Mouse (Mus musculus): ENCODE measurements around the gene Emc6. TPM values are rescaled to one million over a fixed set of nuclear protein-coding genes. Genes with fewer than 3 reads are reported as not detected.

Gene Emc6
- polyA plus RNA-seq (2015; fragmentation: Nextera tagmentation; extraction: Ambion mirVana) = 127 and 133 TPM in 2 replicates

DNA sequence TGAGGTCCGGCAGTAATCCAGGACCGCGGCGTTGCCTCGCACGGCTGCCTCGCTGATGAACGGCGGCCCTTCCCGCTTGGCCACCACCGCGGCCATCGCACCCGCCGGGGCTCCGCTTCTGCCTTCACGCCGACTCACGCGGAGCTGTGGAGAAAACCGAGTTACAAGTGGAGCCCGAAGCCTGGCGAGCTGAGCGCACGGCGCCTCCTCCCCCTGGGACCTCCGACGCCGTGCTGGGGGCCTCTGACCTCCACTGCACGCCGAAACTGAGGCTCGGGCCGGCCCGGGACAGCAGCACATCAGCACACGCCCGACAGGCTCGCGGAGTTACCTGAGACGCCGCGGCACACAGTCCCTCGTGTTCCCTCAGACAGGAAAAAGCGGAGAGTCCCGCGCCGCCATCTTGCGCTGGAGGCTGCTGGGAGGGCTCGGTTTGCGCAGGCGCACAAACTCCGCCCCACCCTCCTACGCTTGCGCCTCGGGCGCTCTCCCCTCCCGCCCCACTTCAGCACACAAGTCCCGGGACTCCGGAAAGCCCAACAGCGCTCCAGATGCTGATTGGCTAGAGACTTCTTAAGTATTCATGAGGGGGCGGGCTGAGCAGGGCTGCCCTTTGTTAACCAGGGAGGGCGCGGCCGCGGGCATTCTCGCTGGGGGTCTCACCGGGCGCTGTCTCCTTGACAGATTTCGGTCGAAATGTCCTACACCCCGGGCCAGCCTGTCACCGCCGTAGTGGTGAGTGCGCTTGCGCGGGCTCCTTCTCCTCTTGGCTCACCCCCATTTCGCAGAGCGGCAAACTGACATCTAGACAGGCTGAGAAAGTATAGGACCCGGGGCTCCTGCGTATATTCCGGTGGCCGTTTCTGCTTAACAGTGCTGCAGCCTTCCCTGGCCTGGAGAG lies at the start of gene Emc6, which contains the start of gene Tax1bp3:
Gene Emc6, minus strand, starts transcription at position 430 of the 901 bp plus-strand sequence.
Gene Tax1bp3, plus strand, starts transcription at position 476 of the 901 bp plus-strand sequence.
- H3K9ac ChIP-seq (ENCODE audit: low read depth, low read length) = peak within 1 kb of the TSS; percentile 89
- H3K9me3 ChIP-seq (replicated peaks; ENCODE audit: control insufficient read depth, low read length, poor library complexity, severe bottlenecking) = no peaks in the 10 kb centered on the region
- H3K4me3 ChIP-seq (ENCODE audit: low read depth, low read length) = peak within 1 kb of the TSS; percentile 82
- H3K4me2 ChIP-seq (ENCODE audit: low read length) = peak within 1 kb of the TSS; percentile 86
- no peaks in the 10 kb centered on the region for H3K27me3 ChIP-seq (ENCODE audit: control insufficient read depth, insufficient read depth, low read depth, low read length)
- H3K27ac ChIP-seq (ENCODE audit: low read length) = peak within 1 kb of the TSS; percentile 83
- peaks cover 3% of the 10 kb centered on the region; the same call in 1 of the 2 replicates for H3K36me3 ChIP-seq (ENCODE audit: control insufficient read depth, insufficient read depth, low read length)
- H3K4me1 ChIP-seq (ENCODE audit: control insufficient read depth, insufficient read depth, low read length) = peaks cover 30% of the 10 kb centered on the region
- under 1% methylated on average over 76 of the region's 81 CpGs for WGBS
- ATAC-seq = peak; percentile 97

DNA sequence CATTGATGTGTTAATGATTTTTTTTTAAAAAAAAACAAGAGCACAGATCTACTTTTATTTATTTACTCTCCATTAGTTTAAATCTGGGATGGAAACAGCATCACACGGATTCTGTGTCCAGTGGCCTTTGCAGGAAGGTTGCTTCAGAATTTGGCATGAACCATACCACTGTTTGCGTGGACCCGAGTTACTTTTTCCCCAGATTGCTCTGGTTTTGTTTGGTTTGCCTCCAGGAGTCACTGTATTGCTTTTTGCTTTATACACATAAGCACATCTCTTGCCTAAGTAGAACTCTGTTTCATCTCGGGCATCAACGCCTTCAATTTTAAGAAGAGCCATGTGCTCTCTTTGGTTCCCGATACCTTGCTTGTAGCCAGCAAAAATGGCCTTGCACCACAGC lies 49.0 kb upstream of the Emc6 start:
- H3K4me3 ChIP-seq (ENCODE audit: low read depth, low read length) = no peak overlapping the region
- no peak for ATAC-seq
- H3K9ac ChIP-seq (ENCODE audit: low read depth, low read length) = no peak overlapping the region
- no peak overlapping the region for H3K4me2 ChIP-seq (ENCODE audit: low read length)
- H3K27ac ChIP-seq (ENCODE audit: low read length) = no peak overlapping the region
- H3K4me1 ChIP-seq (ENCODE audit: control insufficient read depth, insufficient read depth, low read length) = no peaks in the 10 kb centered on the region
- H3K36me3 ChIP-seq (ENCODE audit: control insufficient read depth, insufficient read depth, low read length) = no peaks in the 10 kb centered on the region
- WGBS = 91% methylated on average over 6 of the region's 6 CpGs
- no peaks in the 10 kb centered on the region for H3K27me3 ChIP-seq (ENCODE audit: control insufficient read depth, insufficient read depth, low read depth, low read length)
- no peaks in the 10 kb centered on the region; the same call in 1 of the 2 replicates for H3K9me3 ChIP-seq (replicated peaks; ENCODE audit: control insufficient read depth, low read length, poor library complexity, severe bottlenecking)

GRCm38 (mm10) chr11:73223966-73224365 lies 47.1 kb upstream of the Emc6 start:
- WGBS = 70% methylated on average over 2 of the region's 2 CpGs
- no peaks in the 10 kb centered on the region for H3K4me1 ChIP-seq (ENCODE audit: control insufficient read depth, insufficient read depth, low read length)
- H3K27me3 ChIP-seq (ENCODE audit: control insufficient read depth, insufficient read depth, low read depth, low read length) = no peaks in the 10 kb centered on the region
- H3K4me2 ChIP-seq (ENCODE audit: low read length) = no peak overlapping the region
- H3K36me3 ChIP-seq (ENCODE audit: control insufficient read depth, insufficient read depth, low read length) = no peaks in the 10 kb centered on the region
- H3K4me3 ChIP-seq (ENCODE audit: low read depth, low read length) = no peak overlapping the region
- no peak overlapping the region for H3K27ac ChIP-seq (ENCODE audit: low read length)
- ATAC-seq = no peak
- no peaks in the 10 kb centered on the region; the same call in 1 of the 2 replicates for H3K9me3 ChIP-seq (replicated peaks; ENCODE audit: control insufficient read depth, low read length, poor library complexity, severe bottlenecking)
- H3K9ac ChIP-seq (ENCODE audit: low read depth, low read length) = no peak overlapping the region

DNA sequence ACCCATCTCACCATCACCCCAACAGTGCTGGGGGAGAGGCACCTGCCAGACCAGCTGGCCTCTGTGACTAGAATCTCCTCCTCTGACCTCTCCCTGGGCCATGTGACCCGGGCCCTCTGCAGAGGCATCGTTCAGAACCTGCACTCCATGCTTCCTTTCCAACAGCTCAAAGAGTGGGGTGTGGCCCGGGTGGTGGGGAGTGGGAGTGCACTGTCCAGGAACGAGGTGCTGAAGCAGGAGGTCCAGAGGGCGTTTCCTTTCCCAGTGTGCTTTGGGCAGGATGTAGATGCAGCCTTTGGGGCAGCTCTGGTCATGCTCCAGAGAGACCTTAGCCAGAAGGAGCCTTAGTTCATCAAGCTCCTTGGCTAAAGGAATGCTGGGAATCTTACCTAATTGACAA lies 46.0 kb upstream of the Emc6 start:
- 62% methylated on average over 5 of the region's 5 CpGs for WGBS
- no peaks in the 10 kb centered on the region for H3K4me1 ChIP-seq (ENCODE audit: control insufficient read depth, insufficient read depth, low read length)
- ATAC-seq = no peak
- H3K36me3 ChIP-seq (ENCODE audit: control insufficient read depth, insufficient read depth, low read length) = no peaks in the 10 kb centered on the region
- no peak overlapping the region for H3K4me2 ChIP-seq (ENCODE audit: low read length)
- no peak overlapping the region for H3K27ac ChIP-seq (ENCODE audit: low read length)
- H3K27me3 ChIP-seq (ENCODE audit: control insufficient read depth, insufficient read depth, low read depth, low read length) = no peaks in the 10 kb centered on the region
- no peak overlapping the region for H3K4me3 ChIP-seq (ENCODE audit: low read depth, low read length)
- no peak overlapping the region for H3K9ac ChIP-seq (ENCODE audit: low read depth, low read length)
- H3K9me3 ChIP-seq (replicated peaks; ENCODE audit: control insufficient read depth, low read length, poor library complexity, severe bottlenecking) = no peaks in the 10 kb centered on the region

DNA sequence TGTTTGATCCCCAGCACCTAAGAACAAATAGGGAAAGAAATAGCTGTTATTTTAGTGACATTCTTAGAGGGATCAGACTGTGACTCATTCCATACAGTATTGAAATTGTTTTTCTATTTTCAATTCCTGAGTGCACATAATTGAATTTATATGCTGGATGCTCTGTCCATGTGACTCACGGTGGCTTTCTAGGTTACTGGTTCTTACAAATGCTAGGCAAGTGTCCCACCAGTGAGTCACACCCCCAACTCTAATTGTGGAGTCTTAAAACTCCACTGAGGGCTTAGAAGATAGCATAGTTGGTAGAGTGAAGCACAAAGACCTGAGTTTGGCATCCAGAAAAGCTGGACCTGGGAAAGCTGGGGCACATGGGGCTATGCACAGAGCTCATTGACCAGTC lies 43.8 kb upstream of the Emc6 start:
- Histone ChIP-seq H3K9ac (ENCODE audit: low read depth, low read length) (no peak overlapping the region), H3K36me3 (ENCODE audit: control insufficient read depth, insufficient read depth, low read length) (no peaks in the 10 kb centered on the region), H3K4me3 (ENCODE audit: low read depth, low read length) (no peak overlapping the region), H3K27ac (ENCODE audit: low read length) (no peak overlapping the region), H3K9me3 (replicated peaks; ENCODE audit: control insufficient read depth, low read length, poor library complexity, severe bottlenecking) (no peaks in the 10 kb centered on the region), H3K4me2 (ENCODE audit: low read length) (no peak overlapping the region), H3K27me3 (ENCODE audit: control insufficient read depth, insufficient read depth, low read depth, low read length) (no peaks in the 10 kb centered on the region), H3K4me1 (ENCODE audit: control insufficient read depth, insufficient read depth, low read length) (no peaks in the 10 kb centered on the region)
- ATAC-seq = no peak
- 90% methylated on average over 1 of the region's 1 CpGs for WGBS

- 68% methylated on average over 2 of the region's 2 CpGs for WGBS
- no peaks in the 10 kb centered on the region for H3K27me3 ChIP-seq (ENCODE audit: control insufficient read depth, insufficient read depth, low read depth, low read length)
- no peaks in the 10 kb centered on the region for H3K36me3 ChIP-seq (ENCODE audit: control insufficient read depth, insufficient read depth, low read length)
- no peaks in the 10 kb centered on the region for H3K4me1 ChIP-seq (ENCODE audit: control insufficient read depth, insufficient read depth, low read length)
- H3K4me3 ChIP-seq (ENCODE audit: low read depth, low read length) = no peak overlapping the region
- no peak for ATAC-seq
- no peaks in the 10 kb centered on the region for H3K9me3 ChIP-seq (replicated peaks; ENCODE audit: control insufficient read depth, low read length, poor library complexity, severe bottlenecking)
- no peak overlapping the region for H3K9ac ChIP-seq (ENCODE audit: low read depth, low read length)
- no peak overlapping the region for H3K4me2 ChIP-seq (ENCODE audit: low read length)
- no peak overlapping the region for H3K27ac ChIP-seq (ENCODE audit: low read length)
These were observed 42.8 kb upstream of the Emc6 start for GRCm38 (mm10) chr11:73219671-73220070.

- ATAC-seq = no peak
- no peak overlapping the region for H3K4me3 ChIP-seq (ENCODE audit: low read depth, low read length)
- 76% methylated on average over 3 of the region's 3 CpGs for WGBS
- H3K9ac ChIP-seq (ENCODE audit: low read depth, low read length) = no peak overlapping the region
- H3K27me3 ChIP-seq (ENCODE audit: control insufficient read depth, insufficient read depth, low read depth, low read length) = no peaks in the 10 kb centered on the region
- H3K9me3 ChIP-seq (replicated peaks; ENCODE audit: control insufficient read depth, low read length, poor library complexity, severe bottlenecking) = no peaks in the 10 kb centered on the region
- H3K4me1 ChIP-seq (ENCODE audit: control insufficient read depth, insufficient read depth, low read length) = no peaks in the 10 kb centered on the region
- no peak overlapping the region for H3K4me2 ChIP-seq (ENCODE audit: low read length)
- H3K36me3 ChIP-seq (ENCODE audit: control insufficient read depth, insufficient read depth, low read length) = no peaks in the 10 kb centered on the region
- no peak overlapping the region for H3K27ac ChIP-seq (ENCODE audit: low read length)
These were observed 37.1 kb upstream of the Emc6 start for GRCm38 (mm10) chr11:73213956-73214355.

GRCm38 (mm10) chr11:73207621-73208020 lies 30.8 kb upstream of the Emc6 start:
- H3K27ac ChIP-seq (ENCODE audit: low read length) = no peak overlapping the region
- no peak for ATAC-seq
- H3K27me3 ChIP-seq (ENCODE audit: control insufficient read depth, insufficient read depth, low read depth, low read length) = no peaks in the 10 kb centered on the region
- H3K9ac ChIP-seq (ENCODE audit: low read depth, low read length) = no peak overlapping the region
- H3K4me3 ChIP-seq (ENCODE audit: low read depth, low read length) = no peak overlapping the region
- H3K4me1 ChIP-seq (ENCODE audit: control insufficient read depth, insufficient read depth, low read length) = no peaks in the 10 kb centered on the region
- no peak overlapping the region for H3K4me2 ChIP-seq (ENCODE audit: low read length)
- no peaks in the 10 kb centered on the region for H3K9me3 ChIP-seq (replicated peaks; ENCODE audit: control insufficient read depth, low read length, poor library complexity, severe bottlenecking)
- no peaks in the 10 kb centered on the region for H3K36me3 ChIP-seq (ENCODE audit: control insufficient read depth, insufficient read depth, low read length)
- 76% methylated on average over 2 of the region's 2 CpGs for WGBS

- no peak overlapping the region for H3K4me3 ChIP-seq (ENCODE audit: low read depth, low read length)
- ATAC-seq = no peak
- no peaks in the 10 kb centered on the region for H3K9me3 ChIP-seq (replicated peaks; ENCODE audit: control insufficient read depth, low read length, poor library complexity, severe bottlenecking)
- no peak overlapping the region for H3K27ac ChIP-seq (ENCODE audit: low read length)
- 88% methylated on average over 7 of the region's 7 CpGs for WGBS
- H3K27me3 ChIP-seq (ENCODE audit: control insufficient read depth, insufficient read depth, low read depth, low read length) = no peaks in the 10 kb centered on the region
- H3K9ac ChIP-seq (ENCODE audit: low read depth, low read length) = no peak overlapping the region
- no peaks in the 10 kb centered on the region for H3K4me1 ChIP-seq (ENCODE audit: control insufficient read depth, insufficient read depth, low read length)
- no peak overlapping the region for H3K4me2 ChIP-seq (ENCODE audit: low read length)
- H3K36me3 ChIP-seq (ENCODE audit: control insufficient read depth, insufficient read depth, low read length) = no peaks in the 10 kb centered on the region
These were observed 28.4 kb upstream of the Emc6 start for GRCm38 (mm10) chr11:73205194-73205593.
